Mouse (Mus musculus): ENCODE data around the gene Hcn3. TPM values are rescaled to one million over a fixed set of nuclear protein-coding genes. Genes with fewer than 3 reads are reported as not detected.
A peak's percentile ranks its signal among the peaks of the same experiment; 100 is the strongest.

The Hcn3 gene
- 1 to 10 TPM; 1.9 to 9.7 TPM for total RNA-seq (2021)
- long read RNA-seq, experiment 1, partial matches to known transcripts = 1 of 3 reads
- long read RNA-seq, experiment 1, other reads (novel, unspliced or antisense) = 2 of 3 reads
- long read RNA-seq, experiment 2 = 0 reads

DNA sequence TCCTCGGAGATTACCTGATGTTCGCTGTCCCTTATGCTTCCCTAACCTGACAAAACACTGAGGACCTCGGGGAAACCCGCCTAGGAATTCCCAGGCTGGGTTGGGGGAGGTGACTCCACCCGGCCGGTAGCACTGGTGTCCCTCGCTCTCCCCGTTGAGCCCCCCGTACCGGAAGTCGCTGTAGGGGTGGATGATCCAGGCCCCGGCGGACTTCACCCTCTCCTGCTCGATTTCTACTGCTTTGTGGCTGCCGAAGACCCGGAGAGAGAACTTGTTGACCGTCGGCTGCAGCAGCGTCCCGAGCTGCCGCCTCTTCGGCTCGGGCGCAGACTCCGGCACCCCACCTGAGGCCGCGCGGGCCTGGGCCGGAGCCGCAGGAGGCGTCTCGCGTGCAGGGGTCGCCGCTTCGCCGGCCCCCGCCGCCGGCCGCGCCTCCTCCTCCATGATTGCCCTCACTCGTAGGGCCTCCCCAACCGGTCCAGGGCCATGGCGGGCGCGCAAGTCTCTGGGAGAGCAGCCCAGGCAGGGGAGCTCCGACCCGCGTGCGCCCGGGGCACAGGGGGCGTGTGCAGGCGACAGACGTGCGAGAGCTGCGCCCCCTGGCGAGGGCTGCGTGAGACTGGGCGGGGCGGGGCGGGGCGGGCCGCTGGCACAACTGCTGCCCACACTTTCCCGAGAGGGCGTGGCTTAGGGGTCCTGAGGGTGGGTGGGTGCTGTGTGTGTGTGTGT, at the start of gene Hcn3:
Gene Hcn3, minus strand, starts transcription at position 581 of the 729 bp plus-strand sequence.
- peak; percentile 78 to 86 for DNase-seq

- DNase-seq = no peak
Measured at GRCm38 (mm10) chr3:89209731-89210130, 49.7 kb upstream of the Hcn3 start.

DNA sequence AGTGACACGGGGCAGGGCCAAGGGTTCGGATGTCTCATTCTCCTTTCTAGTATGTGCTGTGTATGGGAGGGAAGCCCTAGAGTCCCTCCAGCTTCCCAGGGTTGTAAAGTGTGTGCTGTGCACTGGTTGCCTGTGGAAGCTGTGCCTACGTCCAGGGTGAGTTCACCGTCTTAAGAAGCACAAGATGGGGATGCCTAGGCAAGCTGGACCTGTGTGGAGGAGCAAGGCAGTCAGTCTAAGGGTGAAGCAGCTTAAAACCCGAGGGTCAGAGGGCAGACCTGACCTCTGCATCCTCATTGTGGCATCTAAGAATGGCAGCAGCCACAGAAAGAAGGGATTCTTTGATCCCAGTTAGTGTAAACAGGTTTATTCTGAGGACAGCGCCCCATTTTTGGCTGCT, 48.7 kb upstream of the Hcn3 start:
- no peak for DNase-seq

DNA sequence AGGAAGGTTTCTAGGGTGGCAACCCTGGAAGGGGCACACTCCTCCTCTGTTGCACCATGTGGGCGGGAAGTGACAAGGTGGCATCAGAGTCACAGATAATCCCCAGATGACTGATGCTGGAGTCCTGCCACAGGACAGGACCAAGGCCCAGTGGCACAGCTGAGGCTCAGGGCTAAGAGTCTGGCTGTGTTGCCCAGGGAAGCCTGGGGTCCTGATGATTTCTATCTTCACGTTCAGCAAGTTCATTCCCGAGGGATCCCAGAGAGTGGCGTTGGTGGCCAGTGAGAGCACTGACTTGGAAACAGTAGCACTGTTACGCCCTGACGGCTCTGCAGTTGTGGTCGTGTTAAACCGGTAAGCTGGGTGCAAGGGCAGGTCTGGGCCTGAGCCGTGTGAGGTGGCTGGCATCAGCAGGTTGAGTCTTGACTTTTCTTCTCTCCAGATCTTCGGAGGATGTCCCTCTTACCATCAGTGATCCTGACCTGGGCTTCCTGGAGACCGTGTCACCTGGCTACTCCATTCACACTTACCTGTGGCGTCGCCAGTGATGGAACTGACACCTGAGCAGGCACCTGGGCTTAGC, 48.2 kb upstream of the Hcn3 start:
- no peak for DNase-seq

- DNase-seq = no peak
Measured at GRCm38 (mm10) chr3:89206695-89207094, 46.7 kb upstream of the Hcn3 start.

- no peak for DNase-seq
Measured at GRCm38 (mm10) chr3:89206079-89206478, 46.1 kb upstream of the Hcn3 start.

GRCm38 (mm10) chr3:89203142-89203514, 43.1 kb upstream of the Hcn3 start:
- no peak for DNase-seq

- DNase-seq = peak; percentile 86 to 89
Measured at GRCm38 (mm10) chr3:89202253-89203141, 42.5 kb upstream of the Hcn3 start, which contains the start of gene Gba. Gba (plus strand) TSS chr3:89202928.

DNA sequence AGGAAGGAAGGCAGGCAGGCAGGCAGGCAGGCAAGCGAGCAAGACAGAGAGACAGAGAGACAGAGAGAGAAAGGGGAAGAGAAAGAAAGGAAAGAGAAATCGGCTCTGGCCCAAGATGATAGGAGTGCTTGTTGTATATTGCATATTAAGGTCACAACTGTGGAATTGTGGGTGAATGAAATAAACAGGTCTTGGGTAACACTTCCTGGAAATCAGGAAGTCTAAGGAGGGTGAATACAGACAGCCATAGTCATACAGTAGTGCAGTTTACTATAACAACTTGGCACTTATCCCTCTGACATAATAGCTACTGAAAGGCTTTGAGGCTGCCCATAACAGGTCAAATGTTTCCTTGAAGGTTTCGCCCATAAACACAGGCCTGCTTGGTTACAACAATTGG, 39.8 kb upstream of the Hcn3 start:
- no peak for DNase-seq

- peak; percentile 91 to 93 for DNase-seq
Measured at GRCm38 (mm10) chr3:89195979-89196877, 36.2 kb upstream of the Hcn3 start.

DNA sequence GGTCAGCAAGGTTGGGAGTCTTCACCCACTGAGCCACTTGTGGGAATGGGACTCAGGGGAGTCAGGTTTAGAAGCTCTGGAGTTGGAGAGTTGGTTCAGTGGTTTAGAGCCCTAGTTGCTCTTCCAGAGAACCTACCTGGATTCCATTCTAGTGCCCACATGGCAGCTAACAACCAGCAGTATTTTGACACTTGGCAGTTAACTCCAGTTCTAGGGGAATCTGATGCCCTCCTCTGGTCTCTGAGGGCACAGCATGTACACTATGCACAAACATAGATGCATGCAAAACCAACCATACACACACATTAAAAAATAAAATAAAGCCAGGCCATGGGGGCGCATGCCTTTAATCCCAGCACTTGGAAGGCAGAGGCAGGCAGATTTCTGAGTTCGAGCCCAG, 33.9 kb upstream of the Hcn3 start:
- no peak for DNase-seq

- no peak for DNase-seq
Measured at GRCm38 (mm10) chr3:89193351-89193750, 33.4 kb upstream of the Hcn3 start.

DNA sequence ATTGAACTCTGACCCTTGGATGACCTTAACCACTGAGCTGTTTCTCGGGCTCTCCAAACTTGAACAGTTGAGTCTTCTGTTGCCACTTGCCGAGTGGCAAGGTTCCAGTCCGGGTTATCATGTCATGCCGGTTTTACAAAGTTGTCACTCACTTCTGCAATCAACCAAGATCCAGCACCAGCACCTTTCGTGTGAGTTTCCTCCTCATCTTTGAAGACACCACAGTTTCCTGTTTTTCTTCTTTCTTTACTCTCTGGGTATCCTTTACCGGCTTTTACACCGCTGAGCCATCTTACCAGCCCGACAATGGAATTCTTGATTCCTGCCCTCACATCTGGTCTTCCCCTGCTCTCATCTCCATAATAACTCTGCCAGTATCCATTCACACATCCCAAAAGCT, 30.4 kb upstream of the Hcn3 start:
- no peak for DNase-seq

GRCm38 (mm10) chr3:89188478-89188875, 28.5 kb upstream of the Hcn3 start:
- DNase-seq = no peak

DNA sequence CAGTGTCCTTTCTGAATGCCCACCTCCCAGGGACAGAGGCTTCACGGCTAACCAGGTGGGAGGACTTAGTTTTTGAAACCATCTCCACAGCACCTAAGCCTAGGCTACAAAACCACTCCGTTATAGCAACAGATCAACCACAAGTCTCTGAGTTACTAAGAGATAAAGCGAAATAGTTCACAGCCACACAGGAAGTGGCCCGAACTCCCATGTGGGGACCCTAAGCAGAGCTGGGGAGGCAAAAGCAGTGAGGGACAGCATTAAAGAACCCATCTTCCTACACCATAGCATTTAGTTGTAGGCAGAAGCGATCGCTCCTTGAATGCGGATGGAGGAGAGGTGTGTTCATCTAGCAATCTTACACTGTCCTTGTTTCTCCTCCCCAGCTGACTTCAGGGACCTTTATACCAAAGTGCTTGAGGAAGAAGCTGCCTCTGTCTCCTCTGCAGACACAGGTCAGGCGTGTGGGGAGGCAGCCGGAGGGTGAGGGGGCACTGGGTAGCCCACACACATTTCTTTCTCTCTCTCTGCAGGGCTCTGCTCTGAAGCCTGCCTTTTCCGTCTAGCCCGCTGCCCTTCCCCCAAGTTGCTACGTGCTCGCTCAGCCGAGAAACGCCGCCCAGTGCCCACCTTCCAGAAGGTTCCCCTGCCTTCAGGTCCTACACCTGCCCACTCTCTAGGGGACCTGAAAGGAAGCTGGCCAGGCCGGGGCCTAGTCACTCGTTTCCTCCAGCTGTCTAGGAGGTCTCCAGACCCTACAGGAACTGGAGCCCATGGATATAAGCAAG, 27.9 kb upstream of the Hcn3 start:
- no peak for DNase-seq

DNA sequence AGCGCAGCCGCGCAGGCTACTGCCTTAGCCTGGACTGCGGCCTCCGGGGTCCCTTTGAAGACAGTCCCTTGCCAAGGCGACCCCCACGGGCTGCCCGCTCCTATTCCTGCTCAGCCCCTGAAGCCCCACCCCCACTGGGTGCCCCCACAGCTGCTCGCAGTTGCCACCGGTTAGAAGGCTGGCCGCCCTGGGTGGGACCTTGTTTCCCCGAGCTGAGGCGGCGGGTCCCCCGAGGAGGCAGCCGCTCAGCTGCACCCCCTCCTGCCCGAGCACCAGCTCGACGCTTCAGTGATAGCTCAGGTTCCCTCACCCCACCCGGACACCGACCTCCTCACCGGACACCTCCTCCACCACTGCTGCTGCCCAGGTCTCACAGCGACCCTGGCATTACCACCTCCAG, 27.2 kb upstream of the Hcn3 start:
- no peak for DNase-seq

DNA sequence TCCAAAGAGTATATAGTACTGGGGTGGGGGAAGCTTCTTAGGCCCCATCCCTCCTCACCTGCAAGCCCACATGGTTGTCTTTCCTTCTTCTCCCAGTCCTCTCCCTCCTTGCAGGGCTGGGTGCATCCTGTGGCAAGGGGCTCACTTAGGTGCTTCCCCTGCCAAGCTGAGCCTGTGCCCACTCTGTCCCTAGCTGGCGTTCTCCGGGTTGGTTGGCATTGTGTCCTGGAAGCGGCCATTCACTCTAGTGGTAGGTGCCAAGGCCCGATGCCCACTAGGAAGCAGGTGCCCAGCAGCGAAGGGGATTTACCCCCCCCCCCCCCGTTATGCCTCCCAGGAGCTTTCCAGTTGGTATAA, 23.9 kb upstream of the Hcn3 start:
- DNase-seq = no peak

- DNase-seq = peak; percentile 89 to 94
Measured at GRCm38 (mm10) chr3:89183058-89183958, 23.3 kb upstream of the Hcn3 start, which contains the start of gene Fam189b. Fam189b (plus strand) TSS chr3:89183143.

DNA sequence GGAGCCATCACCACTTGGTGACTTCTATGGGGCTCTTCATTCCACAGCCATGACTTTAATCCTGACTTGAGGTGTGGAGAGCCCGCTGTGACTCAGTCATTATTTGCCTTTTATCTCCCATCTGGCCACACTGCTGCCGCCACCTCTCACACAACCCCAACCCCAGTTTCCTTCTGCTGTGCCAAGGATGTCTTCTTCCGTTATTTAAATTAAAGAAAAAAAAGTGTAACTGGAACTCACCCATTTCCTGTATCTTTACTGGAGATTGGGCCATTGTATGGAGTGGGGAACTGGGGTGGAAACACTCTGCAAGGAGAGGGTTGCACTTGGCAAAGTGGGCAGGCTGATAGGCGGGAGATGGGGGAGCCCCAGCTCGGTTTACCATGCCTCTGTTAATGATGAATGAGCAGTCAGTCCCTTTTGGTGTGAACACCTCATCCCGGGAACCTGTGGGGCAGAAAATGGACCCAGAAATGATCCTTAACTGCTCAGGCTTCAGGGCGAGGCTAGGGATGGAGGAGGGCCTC, 22.6 kb upstream of the Hcn3 start:
- DNase-seq = no peak
